Mouse (Mus musculus): ENCODE measurements around the gene Tex14. TPM values are rescaled to one million over a fixed set of nuclear protein-coding genes. Genes with fewer than 3 reads are reported as not detected.
A peak's percentile ranks its signal among the peaks of the same experiment; 100 is the strongest.
"Not testable (repeated sequence)": the region's sequence is repeated elsewhere in the genome, so short reads cannot be mapped to it uniquely, and the experiment has no call there.

Gene Tex14
- total RNA-seq (2017) = 2.2 and 4.8 TPM in 2 replicates

GRCm38 (mm10) chr11:87404876-87405275 lies at the start of gene Tex14, which contains the start of gene Rad51c:
Gene Tex14 (plus strand): TSS chr11:87405065.
Gene Rad51c (minus strand): TSS chr11:87404954.
- no peak for ATAC-seq (ENCODE audit: extremely low read depth, insufficient number of reproducible peaks, low FRiP score, poor library complexity, severe bottlenecking)

GRCm38 (mm10) chr11:87357317-87358300 lies 47.3 kb upstream of the Tex14 start:
- no peak for ATAC-seq (ENCODE audit: extremely low read depth, insufficient number of reproducible peaks, low FRiP score, poor library complexity, severe bottlenecking)

DNA sequence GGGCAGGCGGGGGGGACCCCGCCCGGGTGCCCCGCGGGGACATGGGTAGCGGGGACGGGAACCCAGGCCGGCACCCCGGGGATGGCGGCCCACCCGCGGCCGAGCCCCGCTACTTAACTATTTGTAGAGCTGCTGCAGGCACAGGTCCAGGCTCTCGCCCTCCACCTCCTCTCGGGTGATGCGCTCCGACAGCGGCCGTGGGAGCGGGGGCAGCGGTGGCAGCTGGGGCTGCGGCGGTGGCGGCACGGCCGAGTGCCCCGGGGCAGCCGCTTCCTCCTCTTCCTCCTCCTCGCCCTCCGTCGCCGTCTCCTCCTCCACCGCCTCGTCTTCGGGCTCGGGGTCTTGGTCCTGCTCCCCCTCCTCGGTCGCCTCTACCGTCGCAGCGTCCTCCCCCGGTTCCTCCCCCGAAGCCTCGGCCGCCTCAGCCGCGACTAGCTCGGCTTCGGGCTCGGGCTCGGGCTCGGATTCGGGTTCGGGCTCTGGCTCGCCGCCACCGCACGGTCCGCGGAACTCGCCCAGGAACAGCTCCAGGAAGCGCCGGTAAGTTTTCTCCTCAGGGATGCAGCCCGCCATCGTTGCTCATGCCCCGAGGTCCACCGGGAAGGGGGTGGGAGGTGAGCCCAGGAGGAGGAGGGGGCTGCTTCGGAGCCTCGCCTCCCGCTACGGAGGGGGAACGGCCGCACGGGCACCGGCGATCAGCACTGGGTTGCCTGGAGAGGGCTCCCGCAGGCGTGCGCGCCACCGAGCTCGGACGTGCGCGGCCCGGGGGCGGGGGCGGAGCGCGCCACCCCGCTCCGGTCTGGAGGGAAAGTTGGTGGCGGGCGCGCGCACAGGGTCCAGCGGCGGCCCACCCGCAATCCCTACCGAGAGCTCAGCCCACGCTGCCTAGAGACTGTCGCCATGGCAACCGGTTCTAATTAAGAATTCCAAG lies 46.3 kb upstream of the Tex14 start, which contains the start of gene Ppm1e:
TSS of gene Ppm1e (minus strand) at position 693 of the 931 bp plus-strand sequence.
- peak; percentile 47 for ATAC-seq (ENCODE audit: extremely low read depth, insufficient number of reproducible peaks, low FRiP score, poor library complexity, severe bottlenecking)

DNA sequence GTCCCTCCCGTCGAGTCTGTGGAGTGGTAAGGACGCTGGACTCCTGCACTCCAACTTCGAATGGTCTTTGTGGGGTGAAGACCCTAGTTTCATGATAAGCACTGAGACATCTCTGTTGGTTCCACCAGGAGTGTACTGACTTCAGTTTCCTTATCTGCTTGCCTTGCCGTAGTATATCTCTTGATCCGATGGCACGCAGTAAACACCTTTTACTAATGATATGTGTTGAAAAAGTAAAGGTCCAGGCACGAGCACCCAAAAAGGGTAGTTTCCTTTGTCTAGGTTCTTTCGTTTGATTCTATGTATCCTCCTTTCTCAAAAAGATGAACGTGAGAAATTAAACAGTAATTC lies 45.6 kb upstream of the Tex14 start:
- ATAC-seq (ENCODE audit: extremely low read depth, insufficient number of reproducible peaks, low FRiP score, poor library complexity, severe bottlenecking) = 0 out of 2 replicates have a peak, but pooled peaks have one; percentile 4

- no peak for ATAC-seq (ENCODE audit: extremely low read depth, insufficient number of reproducible peaks, low FRiP score, poor library complexity, severe bottlenecking)
Measured at GRCm38 (mm10) chr11:87365120-87365519, 39.7 kb upstream of the Tex14 start.

GRCm38 (mm10) chr11:87367061-87367460 lies 37.8 kb upstream of the Tex14 start:
- ATAC-seq (ENCODE audit: extremely low read depth, insufficient number of reproducible peaks, low FRiP score, poor library complexity, severe bottlenecking) = no peak

DNA sequence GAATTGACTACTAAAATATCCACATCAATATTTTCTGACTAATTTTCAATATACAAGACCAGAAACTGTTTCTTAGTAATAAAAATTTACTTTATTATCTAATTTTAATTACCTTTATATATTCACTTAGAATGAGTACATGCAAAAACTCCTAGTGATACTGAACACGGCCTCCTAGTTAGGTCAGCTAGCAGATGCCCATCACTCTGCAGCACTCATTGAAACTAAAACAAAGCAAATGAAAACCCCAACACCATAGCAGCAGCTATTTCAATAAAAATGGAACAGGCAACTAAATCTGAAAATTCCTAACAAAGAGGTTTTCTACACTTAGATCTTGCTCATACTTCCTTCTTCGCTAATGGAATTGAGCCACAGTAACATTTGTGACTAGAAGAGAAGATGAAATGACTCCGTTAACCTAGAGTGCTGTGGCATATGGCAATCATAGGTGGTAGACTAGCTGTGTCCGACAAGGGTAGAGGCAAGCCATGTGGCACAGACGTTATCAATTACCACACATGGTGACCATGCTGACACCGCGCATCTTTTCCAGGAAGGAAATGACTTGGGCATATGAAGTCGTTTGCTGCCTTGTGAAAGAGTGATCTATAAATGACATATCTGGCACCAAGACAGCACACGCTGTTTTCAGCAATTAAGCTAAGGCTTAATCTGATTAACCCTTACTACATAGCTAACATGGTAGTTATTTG lies 36.8 kb upstream of the Tex14 start:
- no peak for ATAC-seq (ENCODE audit: extremely low read depth, insufficient number of reproducible peaks, low FRiP score, poor library complexity, severe bottlenecking)

GRCm38 (mm10) chr11:87384551-87384950 lies 20.3 kb upstream of the Tex14 start:
- no peak for ATAC-seq (ENCODE audit: extremely low read depth, insufficient number of reproducible peaks, low FRiP score, poor library complexity, severe bottlenecking)

GRCm38 (mm10) chr11:87385676-87386075 lies 19.2 kb upstream of the Tex14 start:
- ATAC-seq (ENCODE audit: extremely low read depth, insufficient number of reproducible peaks, low FRiP score, poor library complexity, severe bottlenecking) = no peak

- ATAC-seq (ENCODE audit: extremely low read depth, insufficient number of reproducible peaks, low FRiP score, poor library complexity, severe bottlenecking) = no peak
Measured at GRCm38 (mm10) chr11:87393855-87394254, 11.0 kb upstream of the Tex14 start.

DNA sequence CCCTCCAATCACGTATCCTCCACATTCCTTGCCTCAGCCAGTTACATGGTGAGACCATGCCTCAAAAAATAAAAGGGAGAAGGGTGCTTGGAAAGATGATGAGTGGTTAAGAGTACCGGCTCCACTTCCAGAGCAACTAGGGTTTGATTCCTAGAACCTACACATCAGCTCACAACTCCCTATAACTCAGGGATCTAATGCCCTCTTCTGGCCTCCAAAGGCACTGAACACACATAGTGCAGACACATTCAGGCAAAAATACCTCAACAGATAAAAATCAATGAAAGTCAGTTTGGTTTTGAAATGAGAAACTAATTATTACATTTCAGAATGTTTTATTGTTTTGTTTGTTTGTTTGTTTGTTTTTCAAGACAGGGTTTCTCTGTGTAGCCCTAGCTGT lies 6.5 kb upstream of the Tex14 start:
- ATAC-seq (ENCODE audit: extremely low read depth, insufficient number of reproducible peaks, low FRiP score, poor library complexity, severe bottlenecking) = no peak

DNA sequence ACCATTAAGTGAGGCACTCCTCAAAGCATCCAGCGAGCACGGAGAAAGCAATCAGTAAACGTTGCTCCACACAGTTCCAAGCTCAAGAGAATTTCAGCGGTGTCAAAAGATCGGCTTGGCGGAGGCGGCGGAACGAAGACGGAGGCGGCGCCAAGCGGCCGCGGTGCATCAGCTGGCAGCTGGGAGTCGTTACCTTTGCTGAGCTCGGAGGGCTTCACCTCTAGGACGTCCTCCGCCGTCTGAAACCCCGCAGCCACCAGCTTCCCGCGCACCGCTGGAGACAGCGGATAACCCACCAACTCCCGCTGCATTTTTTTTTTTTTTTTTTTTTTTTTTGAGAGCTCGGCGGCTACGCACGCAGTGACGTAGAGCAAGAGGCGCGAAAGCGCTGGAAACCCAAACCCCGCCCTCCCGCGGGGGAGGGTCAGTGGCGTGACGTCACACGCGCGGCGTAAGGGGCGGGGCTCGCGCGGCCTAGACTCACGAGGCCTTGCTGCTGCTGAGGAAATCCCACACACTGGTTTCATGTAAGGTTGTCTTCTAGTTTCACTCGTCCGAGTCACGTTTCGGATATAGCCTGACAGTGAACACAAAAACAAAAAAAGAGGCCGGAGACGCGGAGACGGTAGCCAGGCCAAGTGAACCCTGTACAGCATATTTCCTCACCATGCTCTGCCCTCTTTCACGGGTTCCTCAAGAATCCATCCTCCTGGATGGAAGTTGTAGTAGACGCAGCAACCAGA lies 583 bp upstream of the Tex14 start:
- ATAC-seq (ENCODE audit: extremely low read depth, insufficient number of reproducible peaks, low FRiP score, poor library complexity, severe bottlenecking) = peak; percentile 95

GRCm38 (mm10) chr11:87413412-87413811 lies 8.5 kb downstream of the Tex14 start:
- ATAC-seq (ENCODE audit: extremely low read depth, insufficient number of reproducible peaks, low FRiP score, poor library complexity, severe bottlenecking) = not testable (repeated sequence)

GRCm38 (mm10) chr11:87416120-87416519 lies 11.3 kb downstream of the Tex14 start:
- no peak for ATAC-seq (ENCODE audit: extremely low read depth, insufficient number of reproducible peaks, low FRiP score, poor library complexity, severe bottlenecking)

DNA sequence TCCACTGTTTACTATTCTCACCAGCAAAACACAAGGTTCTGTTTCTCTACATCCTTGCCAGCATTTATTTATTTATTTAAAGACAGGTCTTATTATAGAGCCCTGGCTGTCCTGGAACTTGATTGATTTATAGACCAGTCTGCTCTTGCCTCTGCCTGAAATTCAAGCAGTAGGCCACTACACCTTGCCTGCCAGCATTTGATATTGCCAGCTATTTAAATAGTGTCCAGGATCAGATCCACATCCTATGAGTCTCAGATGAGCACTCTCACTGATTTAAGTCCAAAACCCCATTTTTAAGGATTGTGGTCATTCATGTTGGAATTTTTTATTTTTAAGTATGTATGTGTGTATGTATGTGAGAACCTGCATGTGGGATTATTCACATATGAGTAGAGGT lies 16.0 kb downstream of the Tex14 start:
- ATAC-seq (ENCODE audit: extremely low read depth, insufficient number of reproducible peaks, low FRiP score, poor library complexity, severe bottlenecking) = no peak

DNA sequence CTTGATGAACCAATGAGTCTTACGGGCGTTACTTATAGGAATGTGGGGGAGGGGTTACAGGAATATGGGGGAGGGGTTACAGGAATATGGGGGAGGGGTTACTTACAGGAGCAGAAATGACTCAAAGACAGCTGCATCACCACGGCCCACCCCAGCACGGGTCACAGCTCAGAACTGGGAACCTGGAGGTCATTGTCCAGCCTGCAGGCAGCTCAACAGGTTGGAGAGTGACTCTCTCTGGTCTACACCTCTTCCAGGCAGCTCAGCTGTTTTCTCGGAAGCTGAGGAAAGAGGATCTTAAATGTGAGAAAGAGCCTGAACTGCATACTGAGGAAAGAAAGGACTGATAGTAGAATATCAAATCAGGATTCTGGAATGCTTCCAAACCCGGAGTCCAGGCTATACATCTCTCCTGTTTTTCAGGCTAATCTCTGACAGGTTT lies 16.9 kb downstream of the Tex14 start:
- ATAC-seq (ENCODE audit: extremely low read depth, insufficient number of reproducible peaks, low FRiP score, poor library complexity, severe bottlenecking) = no peak

GRCm38 (mm10) chr11:87422511-87423340 lies 17.9 kb downstream of the Tex14 start:
- ATAC-seq (ENCODE audit: extremely low read depth, insufficient number of reproducible peaks, low FRiP score, poor library complexity, severe bottlenecking) = peak; percentile 51
